Mouse (Mus musculus) liver, adult 2 months (tissue): ENCODE data around the gene Dcxr.

Experiments used
- CTCF ChIP-seq: fragments of 200-500 bp; IDR thresholded peaks from 2 replicates; pipeline ENCODE4 v1.5.1; 2011; ENCODE audit warnings: low read depth, low read length, control low read depth
- POLR2A ChIP-seq: fragments of 200-500 bp; IDR thresholded peaks from 2 replicates; pipeline ENCODE4 v1.6.1; 2011; ENCODE audit warnings: low read length, control low read depth; ENCODE audit not compliant: insufficient read depth; ENCODE audit errors: extremely low read depth

DNA sequence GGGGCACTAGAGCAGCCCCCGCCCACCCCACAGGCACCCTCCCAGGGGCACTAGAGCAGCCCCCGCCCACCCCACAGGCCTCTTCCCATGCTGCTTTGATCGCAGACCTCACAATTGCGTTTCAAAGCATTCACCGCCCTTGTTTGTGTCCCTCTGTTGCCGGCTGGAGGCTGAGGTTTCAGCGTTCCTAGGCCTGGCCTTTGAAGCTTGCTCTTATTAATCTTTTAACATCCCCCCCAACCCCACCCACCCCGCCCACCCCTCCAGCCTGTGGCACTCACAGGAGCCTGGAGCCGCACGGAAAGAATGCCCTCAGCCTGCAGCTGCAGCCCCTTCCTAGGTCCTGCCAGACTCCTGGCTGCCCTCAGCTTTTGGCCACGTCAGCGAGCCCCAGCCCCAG is 19.9 kb downstream of the Dcxr start:
- no peak for TF ChIP-seq POLR2A
- TF ChIP-seq CTCF: no peak
